Mouse (Mus musculus): ENCODE results near the gene Gm9803. TPM values are rescaled to one million over a fixed set of nuclear protein-coding genes. Genes with fewer than 3 reads are reported as not detected.
A peak's percentile ranks its signal among the peaks of the same experiment; 100 is the strongest.

Gene Gm9803
- polyA plus RNA-seq, 1 experiment from 2014 or later = 2.9 TPM

- Histone ChIP-seq H3K9ac (ENCODE audit: low read depth, low read length) (no peak overlapping the region), H3K9me3 (replicated peaks; ENCODE audit: control insufficient read depth, low read length) (no peaks in the 10 kb centered on the region), H3K4me3 (ENCODE audit: low read depth, low read length) (no peak overlapping the region), H3K4me2 (ENCODE audit: low read depth, low read length) (no peak overlapping the region), H3K27me3 (ENCODE audit: control insufficient read depth, insufficient read depth, low read depth, low read length) (no peaks in the 10 kb centered on the region), H3K27ac (ENCODE audit: low read length) (no peak overlapping the region), H3K4me1 (ENCODE audit: control insufficient read depth, low read depth, low read length) (no peaks in the 10 kb centered on the region; the same call in 1 of the 2 replicates), H3K36me3 (ENCODE audit: control insufficient read depth, insufficient read depth) (peaks cover 8% of the 10 kb centered on the region; the same call in 1 of the 2 replicates)
- ATAC-seq (ENCODE audit: low read depth) = no peak
- WGBS (ENCODE audit: insufficient replicate concordance) = 81% methylated on average over 4 of the region's 4 CpGs
These were observed 21.3 kb upstream of the Gm9803 start for GRCm38 (mm10) chr10:43502599-43502998.

GRCm38 (mm10) chr10:43504291-43504690 is 19.6 kb upstream of the Gm9803 start:
- Histone ChIP-seq H3K9ac (ENCODE audit: low read depth, low read length) (no peak overlapping the region), H3K4me1 (ENCODE audit: control insufficient read depth, low read depth, low read length) (no peaks in the 10 kb centered on the region; the same call in 1 of the 2 replicates), H3K36me3 (ENCODE audit: control insufficient read depth, insufficient read depth) (peaks cover 3% of the 10 kb centered on the region; the same call in 1 of the 2 replicates), H3K9me3 (replicated peaks; ENCODE audit: control insufficient read depth, low read length) (no peaks in the 10 kb centered on the region), H3K27me3 (ENCODE audit: control insufficient read depth, insufficient read depth, low read depth, low read length) (no peaks in the 10 kb centered on the region), H3K27ac (ENCODE audit: low read length) (no peak overlapping the region), H3K4me3 (ENCODE audit: low read depth, low read length) (no peak overlapping the region), H3K4me2 (ENCODE audit: low read depth, low read length) (no peak overlapping the region)
- ATAC-seq (ENCODE audit: low read depth) = no peak
- WGBS (ENCODE audit: insufficient replicate concordance) = 36% methylated on average over 1 of the region's 1 CpGs

- WGBS (ENCODE audit: insufficient replicate concordance) = 50% methylated on average over 4 of the region's 4 CpGs
- H3K4me3 ChIP-seq (ENCODE audit: low read depth, low read length) = no peak overlapping the region
- ATAC-seq (ENCODE audit: low read depth) = no peak
These were observed 16.8 kb upstream of the Gm9803 start for GRCm38 (mm10) chr10:43507051-43507450.

GRCm38 (mm10) chr10:43509228-43509627 is 14.7 kb upstream of the Gm9803 start:
- peak; percentile 68 for ATAC-seq (ENCODE audit: low read depth)

More at GRCm38 (mm10) chr10:43507051-43507450, 16.8 kb upstream of the Gm9803 start:
- peaks cover 12% of the 10 kb centered on the region for H3K36me3 ChIP-seq (ENCODE audit: control insufficient read depth, insufficient read depth)
- H3K27me3 ChIP-seq (ENCODE audit: control insufficient read depth, insufficient read depth, low read depth, low read length) = no peaks in the 10 kb centered on the region
- no peaks in the 10 kb centered on the region for H3K9me3 ChIP-seq (replicated peaks; ENCODE audit: control insufficient read depth, low read length)
- H3K27ac ChIP-seq (ENCODE audit: low read length) = no peak overlapping the region
- no peak overlapping the region for H3K4me2 ChIP-seq (ENCODE audit: low read depth, low read length)
- no peaks in the 10 kb centered on the region; the same call in 1 of the 2 replicates for H3K4me1 ChIP-seq (ENCODE audit: control insufficient read depth, low read depth, low read length)
- no peak overlapping the region for H3K9ac ChIP-seq (ENCODE audit: low read depth, low read length)

GRCm38 (mm10) chr10:43512976-43513375 is 10.9 kb upstream of the Gm9803 start:
- Histone ChIP-seq H3K9me3 (replicated peaks; ENCODE audit: control insufficient read depth, low read length) (no peaks in the 10 kb centered on the region), H3K9ac (ENCODE audit: low read depth, low read length) (no peak overlapping the region), H3K4me1 (ENCODE audit: control insufficient read depth, low read depth, low read length) (peaks cover 6% of the 10 kb centered on the region), H3K27me3 (ENCODE audit: control insufficient read depth, insufficient read depth, low read depth, low read length) (no peaks in the 10 kb centered on the region), H3K4me3 (ENCODE audit: low read depth, low read length) (no peak overlapping the region), H3K4me2 (ENCODE audit: low read depth, low read length) (no peak overlapping the region), H3K27ac (ENCODE audit: low read length) (0 out of 2 replicates have a peak overlapping the region, but pooled peaks have one; percentile 60), H3K36me3 (ENCODE audit: control insufficient read depth, insufficient read depth) (peaks cover 9% of the 10 kb centered on the region)
- WGBS (ENCODE audit: insufficient replicate concordance) = 69% methylated on average over 10 of the region's 10 CpGs
- peak; percentile 78 for ATAC-seq (ENCODE audit: low read depth)

More at GRCm38 (mm10) chr10:43509228-43509627, 14.7 kb upstream of the Gm9803 start:
- Histone ChIP-seq H3K4me3 (ENCODE audit: low read depth, low read length) (no peak overlapping the region), H3K9me3 (replicated peaks; ENCODE audit: control insufficient read depth, low read length) (no peaks in the 10 kb centered on the region), H3K36me3 (ENCODE audit: control insufficient read depth, insufficient read depth) (peaks cover 12% of the 10 kb centered on the region), H3K4me2 (ENCODE audit: low read depth, low read length) (no peak overlapping the region), H3K9ac (ENCODE audit: low read depth, low read length) (no peak overlapping the region), H3K4me1 (ENCODE audit: control insufficient read depth, low read depth, low read length) (no peaks in the 10 kb centered on the region; the same call in 1 of the 2 replicates), H3K27me3 (ENCODE audit: control insufficient read depth, insufficient read depth, low read depth, low read length) (no peaks in the 10 kb centered on the region), H3K27ac (ENCODE audit: low read length) (no peak overlapping the region)
- 75% methylated on average over 7 of the region's 7 CpGs for WGBS (ENCODE audit: insufficient replicate concordance)

GRCm38 (mm10) chr10:43516992-43517660 is 6.8 kb upstream of the Gm9803 start:
- no peak overlapping the region for H3K9ac ChIP-seq (ENCODE audit: low read depth, low read length)
- peaks cover 6% of the 10 kb centered on the region for H3K4me1 ChIP-seq (ENCODE audit: control insufficient read depth, low read depth, low read length)
- peak; percentile 22; the same call in 1 of the 2 replicates for ATAC-seq (ENCODE audit: low read depth)
- H3K36me3 ChIP-seq (ENCODE audit: control insufficient read depth, insufficient read depth) = no peaks in the 10 kb centered on the region
- no peak overlapping the region for H3K4me3 ChIP-seq (ENCODE audit: low read depth, low read length)
- H3K4me2 ChIP-seq (ENCODE audit: low read depth, low read length) = no peak overlapping the region
- 0 out of 2 replicates have a peak overlapping the region, but pooled peaks have one; percentile 19 for H3K27ac ChIP-seq (ENCODE audit: low read length)
- WGBS (ENCODE audit: insufficient replicate concordance) = 57% methylated on average over 6 of the region's 6 CpGs
- no peaks in the 10 kb centered on the region for H3K27me3 ChIP-seq (ENCODE audit: control insufficient read depth, insufficient read depth, low read depth, low read length)
- no peaks in the 10 kb centered on the region for H3K9me3 ChIP-seq (replicated peaks; ENCODE audit: control insufficient read depth, low read length)

- H3K4me3 ChIP-seq (ENCODE audit: low read depth, low read length) = no peak overlapping the region
- H3K4me1 ChIP-seq (ENCODE audit: control insufficient read depth, low read depth, low read length) = peaks cover 6% of the 10 kb centered on the region
- H3K27ac ChIP-seq (ENCODE audit: low read length) = peak overlapping the region; percentile 50
- ATAC-seq (ENCODE audit: low read depth) = no peak
- no peaks in the 10 kb centered on the region for H3K36me3 ChIP-seq (ENCODE audit: control insufficient read depth, insufficient read depth)
- no peak overlapping the region for H3K4me2 ChIP-seq (ENCODE audit: low read depth, low read length)
- no peak overlapping the region for H3K9ac ChIP-seq (ENCODE audit: low read depth, low read length)
- no peaks in the 10 kb centered on the region for H3K27me3 ChIP-seq (ENCODE audit: control insufficient read depth, insufficient read depth, low read depth, low read length)
- WGBS (ENCODE audit: insufficient replicate concordance) = 52% methylated on average over 4 of the region's 4 CpGs
- no peaks in the 10 kb centered on the region for H3K9me3 ChIP-seq (replicated peaks; ENCODE audit: control insufficient read depth, low read length)
These were observed 6.0 kb upstream of the Gm9803 start for GRCm38 (mm10) chr10:43517836-43518235.

GRCm38 (mm10) chr10:43518368-43518767 is 5.5 kb upstream of the Gm9803 start:
- H3K27ac ChIP-seq (ENCODE audit: low read length) = peak overlapping the region; percentile 66
- H3K4me3 ChIP-seq (ENCODE audit: low read depth, low read length) = peak overlapping the region; percentile 31
- peak; percentile 72 for ATAC-seq (ENCODE audit: low read depth)

GRCm38 (mm10) chr10:43519977-43520376 is 3.9 kb upstream of the Gm9803 start:
- no peak for ATAC-seq (ENCODE audit: low read depth)
- no peaks in the 10 kb centered on the region for H3K9me3 ChIP-seq (replicated peaks; ENCODE audit: control insufficient read depth, low read length)
- 58% methylated on average over 2 of the region's 2 CpGs for WGBS (ENCODE audit: insufficient replicate concordance)
- no peak overlapping the region for H3K27ac ChIP-seq (ENCODE audit: low read length)
- H3K4me1 ChIP-seq (ENCODE audit: control insufficient read depth, low read depth, low read length) = peaks cover 6% of the 10 kb centered on the region
- peak overlapping the region; percentile 6; the same call in 1 of the 2 replicates for H3K4me2 ChIP-seq (ENCODE audit: low read depth, low read length)
- no peaks in the 10 kb centered on the region for H3K27me3 ChIP-seq (ENCODE audit: control insufficient read depth, insufficient read depth, low read depth, low read length)
- H3K4me3 ChIP-seq (ENCODE audit: low read depth, low read length) = no peak overlapping the region
- H3K9ac ChIP-seq (ENCODE audit: low read depth, low read length) = no peak overlapping the region
- no peaks in the 10 kb centered on the region for H3K36me3 ChIP-seq (ENCODE audit: control insufficient read depth, insufficient read depth)

More at GRCm38 (mm10) chr10:43518368-43518767, 5.5 kb upstream of the Gm9803 start:
- H3K27me3 ChIP-seq (ENCODE audit: control insufficient read depth, insufficient read depth, low read depth, low read length) = no peaks in the 10 kb centered on the region
- H3K4me2 ChIP-seq (ENCODE audit: low read depth, low read length) = no peak overlapping the region
- H3K9ac ChIP-seq (ENCODE audit: low read depth, low read length) = no peak overlapping the region
- no peaks in the 10 kb centered on the region for H3K9me3 ChIP-seq (replicated peaks; ENCODE audit: control insufficient read depth, low read length)
- 66% methylated on average over 12 of the region's 13 CpGs for WGBS (ENCODE audit: insufficient replicate concordance)
- peaks cover 6% of the 10 kb centered on the region for H3K4me1 ChIP-seq (ENCODE audit: control insufficient read depth, low read depth, low read length)
- no peaks in the 10 kb centered on the region for H3K36me3 ChIP-seq (ENCODE audit: control insufficient read depth, insufficient read depth)

All from liver, embryonic 16.5 days (tissue).